Mouse (Mus musculus) neural tube, embryonic 15.5 days (tissue): Measurements from ENCODE around the gene Med11. TPM values are rescaled to one million over a fixed set of nuclear protein-coding genes. Genes with fewer than 3 reads are reported as not detected.
A peak's percentile ranks its signal among the peaks of the same experiment; 100 is the strongest.

ENCODE experiments used
- ATAC-seq: fragments of 200-750 bp; cut with Nextera tagmentation; 2 replicates; pipeline ENCODE4 v1.8.0; 2017; ENCODE audit warnings: mild to moderate bottlenecking, moderate TSS enrichment, moderate library complexity; ENCODE audit not compliant: low FRiP score
- H3K27ac ChIP-seq: fragments of 300-500 bp; sonication (generic); replicated peaks from 2 replicates; pipeline ENCODE4 v1.5.1; 2015; ENCODE audit warnings: mild to moderate bottlenecking, inconsistent platforms
- H3K27me3 ChIP-seq: fragments of 300-500 bp; sonication (generic); replicated peaks from 2 replicates; pipeline ENCODE4 v1.6.1; 2015; ENCODE audit warnings: inconsistent platforms
- H3K36me3 ChIP-seq: fragments of 300-500 bp; sonication (generic); 2 replicates; pipeline ENCODE4 v1.6.1; 2015; ENCODE audit warnings: inconsistent platforms
- H3K4me1 ChIP-seq: fragments of 300-500 bp; sonication (generic); 2 replicates; pipeline ENCODE4 v1.6.1; 2015; ENCODE audit warnings: inconsistent platforms
- H3K4me2 ChIP-seq: fragments of 300-500 bp; sonication (generic); 2 replicates; pipeline ENCODE4 v1.6.1; 2015; ENCODE audit warnings: inconsistent platforms, mild to moderate bottlenecking, moderate library complexity
- H3K4me3 ChIP-seq: fragments of 300-500 bp; sonication (generic); replicated peaks from 2 replicates; pipeline ENCODE4 v1.5.1; 2015; ENCODE audit warnings: mild to moderate bottlenecking, inconsistent platforms
- H3K9ac ChIP-seq: fragments of 300-500 bp; sonication (generic); replicated peaks from 2 replicates; pipeline ENCODE4 v1.6.1; 2015; ENCODE audit warnings: mild to moderate bottlenecking, inconsistent platforms
- H3K9me3 ChIP-seq: fragments of 300-500 bp; sonication (generic); replicated peaks from 2 replicates; pipeline ENCODE4 v1.6.1; 2016; ENCODE audit warnings: inconsistent platforms
- WGBS: fragments of 180-500 bp; shearing (Covaris S2); methylation state at CpG from one replicate; pipeline ENCODE4 v1.1.7; 2015; ENCODE audit warnings: mixed read lengths; 5-methylcytosine and 5-hydroxymethylcytosine counted together
- polyA plus RNA-seq: library from polyadenylated mRNA; unstranded; fragments of >200 nt; fragmentation: Nextera tagmentation; extraction: Ambion mirVana; gene quantifications from 2 replicates; pipeline ENCODE4 v1.2.1, GENCODE M21; 2015

The Med11 gene
- polyA plus RNA-seq, 1 experiment from 2014 or later: 44.4 TPM

- H3K4me1 ChIP-seq: peaks cover 40% of the 10 kb centered on the region
- H3K4me3 ChIP-seq: peak overlapping the region; percentile 94
- ATAC-seq: peak; percentile 56
- peak overlapping the region; percentile 94 for H3K27ac ChIP-seq
- peak overlapping the region; percentile 91 for H3K4me2 ChIP-seq
- H3K9me3 ChIP-seq: no peaks in the 10 kb centered on the region
- H3K9ac ChIP-seq: peak overlapping the region; percentile 95
- H3K27me3 ChIP-seq: no peaks in the 10 kb centered on the region
- WGBS: 5% methylated on average over 15 of the region's 15 CpGs
- peaks cover 23% of the 10 kb centered on the region for H3K36me3 ChIP-seq
Measured at GRCm38 (mm10) chr11:70432895-70433568, 18.7 kb upstream of the Med11 start.

- peaks cover 27% of the 10 kb centered on the region for H3K36me3 ChIP-seq
- no peak for ATAC-seq
- no peak overlapping the region for H3K27ac ChIP-seq
- H3K4me3 ChIP-seq: peak overlapping the region; percentile 94
- H3K4me1 ChIP-seq: peaks cover 40% of the 10 kb centered on the region
- WGBS: 80% methylated on average over 1 of the region's 1 CpGs
- H3K4me2 ChIP-seq: peak overlapping the region; percentile 91
- no peaks in the 10 kb centered on the region for H3K27me3 ChIP-seq
- peak overlapping the region; percentile 95 for H3K9ac ChIP-seq
- H3K9me3 ChIP-seq: no peaks in the 10 kb centered on the region
Measured at GRCm38 (mm10) chr11:70433569-70433943, 18.2 kb upstream of the Med11 start.

- Histone ChIP-seq H3K4me2 (peak overlapping the region; percentile 91), H3K36me3 (peaks cover 31% of the 10 kb centered on the region), H3K4me1 (peaks cover 40% of the 10 kb centered on the region), H3K27ac (no peak overlapping the region), H3K9me3 (no peaks in the 10 kb centered on the region), H3K9ac (peak overlapping the region; percentile 95), H3K4me3 (peak overlapping the region; percentile 94), H3K27me3 (no peaks in the 10 kb centered on the region)
- 81% methylated on average over 3 of the region's 3 CpGs for WGBS
- ATAC-seq: no peak
Measured at GRCm38 (mm10) chr11:70433951-70434350, 17.8 kb upstream of the Med11 start.

GRCm38 (mm10) chr11:70435476-70435875 is 16.2 kb upstream of the Med11 start:
- Histone ChIP-seq H3K27ac (no peak overlapping the region), H3K4me1 (peaks cover 39% of the 10 kb centered on the region), H3K9me3 (no peaks in the 10 kb centered on the region), H3K27me3 (no peaks in the 10 kb centered on the region), H3K4me2 (0 out of 2 replicates have a peak overlapping the region, but pooled peaks have one; percentile 0), H3K4me3 (no peak overlapping the region), H3K9ac (no peak overlapping the region), H3K36me3 (peaks cover 46% of the 10 kb centered on the region)
- ATAC-seq: no peak
- WGBS: 79% methylated on average over 5 of the region's 5 CpGs

- H3K9me3 ChIP-seq: no peaks in the 10 kb centered on the region
- H3K4me1 ChIP-seq: peaks cover 28% of the 10 kb centered on the region
- no peaks in the 10 kb centered on the region for H3K27me3 ChIP-seq
- H3K4me3 ChIP-seq: no peak overlapping the region
- peaks cover 62% of the 10 kb centered on the region for H3K36me3 ChIP-seq
- no peak overlapping the region for H3K4me2 ChIP-seq
- ATAC-seq: no peak
- no peak overlapping the region for H3K9ac ChIP-seq
- H3K27ac ChIP-seq: no peak overlapping the region
- 89% methylated on average over 6 of the region's 6 CpGs for WGBS
Measured at GRCm38 (mm10) chr11:70437426-70437825, 14.3 kb upstream of the Med11 start.

- 92% methylated on average over 7 of the region's 7 CpGs for WGBS
- H3K4me3 ChIP-seq: no peak overlapping the region
- peaks cover 18% of the 10 kb centered on the region for H3K4me1 ChIP-seq
- H3K27me3 ChIP-seq: no peaks in the 10 kb centered on the region
- no peak overlapping the region for H3K4me2 ChIP-seq
- no peak overlapping the region for H3K27ac ChIP-seq
- H3K9me3 ChIP-seq: no peaks in the 10 kb centered on the region
- peaks cover 63% of the 10 kb centered on the region for H3K36me3 ChIP-seq
- no peak for ATAC-seq
- H3K9ac ChIP-seq: no peak overlapping the region
Measured at GRCm38 (mm10) chr11:70438728-70439374, 12.9 kb upstream of the Med11 start.

- Histone ChIP-seq H3K4me2 (no peak overlapping the region), H3K9ac (no peak overlapping the region), H3K9me3 (no peaks in the 10 kb centered on the region), H3K36me3 (peaks cover 63% of the 10 kb centered on the region), H3K27me3 (no peaks in the 10 kb centered on the region), H3K4me1 (peaks cover under 1% of the 10 kb centered on the region; the same call in 1 of the 2 replicates), H3K4me3 (no peak overlapping the region), H3K27ac (no peak overlapping the region)
- ATAC-seq: no peak
- 94% methylated on average over 4 of the region's 4 CpGs for WGBS
Measured at GRCm38 (mm10) chr11:70440637-70441036, 11.1 kb upstream of the Med11 start.

GRCm38 (mm10) chr11:70441882-70442281 is 9.8 kb upstream of the Med11 start:
- no peak overlapping the region for H3K4me2 ChIP-seq
- no peaks in the 10 kb centered on the region for H3K9me3 ChIP-seq
- 94% methylated on average over 7 of the region's 7 CpGs for WGBS
- H3K27ac ChIP-seq: no peak overlapping the region
- H3K4me3 ChIP-seq: no peak overlapping the region
- H3K27me3 ChIP-seq: no peaks in the 10 kb centered on the region
- no peak overlapping the region for H3K9ac ChIP-seq
- peaks cover 51% of the 10 kb centered on the region for H3K36me3 ChIP-seq
- ATAC-seq: no peak
- no peaks in the 10 kb centered on the region for H3K4me1 ChIP-seq

GRCm38 (mm10) chr11:70443964-70444363 is 7.8 kb upstream of the Med11 start:
- ATAC-seq: no peak
- no peaks in the 10 kb centered on the region for H3K9me3 ChIP-seq
- no peak overlapping the region for H3K9ac ChIP-seq
- H3K4me3 ChIP-seq: no peak overlapping the region
- H3K27ac ChIP-seq: no peak overlapping the region
- peaks cover 32% of the 10 kb centered on the region for H3K36me3 ChIP-seq
- H3K4me1 ChIP-seq: no peaks in the 10 kb centered on the region
- WGBS: 90% methylated on average over 3 of the region's 3 CpGs
- H3K27me3 ChIP-seq: no peaks in the 10 kb centered on the region
- no peak overlapping the region for H3K4me2 ChIP-seq

GRCm38 (mm10) chr11:70444667-70445066 is 7.1 kb upstream of the Med11 start:
- Histone ChIP-seq H3K4me2 (no peak overlapping the region), H3K9me3 (no peaks in the 10 kb centered on the region), H3K27ac (no peak overlapping the region), H3K4me1 (no peaks in the 10 kb centered on the region), H3K4me3 (no peak overlapping the region), H3K36me3 (peaks cover 25% of the 10 kb centered on the region), H3K27me3 (no peaks in the 10 kb centered on the region), H3K9ac (no peak overlapping the region)
- ATAC-seq: no peak
- WGBS: 77% methylated on average over 6 of the region's 6 CpGs

- Histone ChIP-seq H3K27me3 (no peaks in the 10 kb centered on the region), H3K27ac (no peak overlapping the region), H3K36me3 (peaks cover 8% of the 10 kb centered on the region), H3K4me1 (peaks cover 5% of the 10 kb centered on the region; the same call in 1 of the 2 replicates), H3K9ac (no peak overlapping the region), H3K9me3 (no peaks in the 10 kb centered on the region), H3K4me2 (no peak overlapping the region), H3K4me3 (no peak overlapping the region)
- 49% methylated on average over 3 of the region's 3 CpGs for WGBS
- ATAC-seq: no peak
Measured at GRCm38 (mm10) chr11:70446756-70447155, 5.0 kb upstream of the Med11 start.

GRCm38 (mm10) chr11:70447373-70447772 is 4.3 kb upstream of the Med11 start:
- peaks cover 8% of the 10 kb centered on the region for H3K4me1 ChIP-seq
- no peaks in the 10 kb centered on the region for H3K9me3 ChIP-seq
- H3K4me3 ChIP-seq: no peak overlapping the region
- H3K4me2 ChIP-seq: no peak overlapping the region
- H3K27ac ChIP-seq: no peak overlapping the region
- H3K36me3 ChIP-seq: 0 out of 2 replicates have a peak, but pooled peaks cover 2% of the 10 kb centered on the region
- no peak for ATAC-seq
- H3K9ac ChIP-seq: no peak overlapping the region
- H3K27me3 ChIP-seq: no peaks in the 10 kb centered on the region
- 80% methylated on average over 1 of the region's 1 CpGs for WGBS
